Mouse (Mus musculus): ENCODE measurements around the gene Gm16430.
"Not testable (repeated sequence)": the region's sequence is repeated elsewhere in the genome, so short reads cannot be mapped to it uniquely, and the experiment has no call there.

The Gm16430 gene

DNA sequence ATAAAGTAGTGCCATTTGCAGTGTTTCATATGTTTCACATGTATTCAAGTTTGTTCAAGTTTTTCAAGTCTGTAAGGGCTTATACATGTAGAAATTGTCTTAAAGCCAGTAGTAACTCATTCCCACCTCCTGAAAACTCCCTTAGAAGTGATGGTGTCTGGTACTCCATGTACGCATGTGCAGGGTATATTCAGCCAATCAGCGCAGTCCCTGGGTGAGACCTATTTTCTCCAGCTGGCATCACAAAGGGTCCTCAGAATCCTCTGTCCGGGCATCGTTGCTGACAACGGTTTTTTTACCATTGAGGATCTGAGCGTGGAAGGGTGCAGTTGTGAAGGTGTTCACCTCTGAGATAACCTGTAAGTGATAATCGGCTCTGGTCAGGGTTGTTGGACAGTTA is at the start of gene Gm16430:
Gene Gm16430, plus strand, starts transcription at position 301 of the 400 bp plus-strand sequence.
- DNase-seq (ENCODE audit: low read depth, low spot score), result not testable (repeated sequence)

Data from retina, adult 2 months (tissue).